Mouse (Mus musculus): Measurements from ENCODE around the gene Pdgfc. TPM values are rescaled to one million over a fixed set of nuclear protein-coding genes. Genes with fewer than 3 reads are reported as not detected.

The Pdgfc gene
- total and polyA plus RNA-seq, 2 experiments from 2014 or later: 3.5 to 3.7 TPM

DNA sequence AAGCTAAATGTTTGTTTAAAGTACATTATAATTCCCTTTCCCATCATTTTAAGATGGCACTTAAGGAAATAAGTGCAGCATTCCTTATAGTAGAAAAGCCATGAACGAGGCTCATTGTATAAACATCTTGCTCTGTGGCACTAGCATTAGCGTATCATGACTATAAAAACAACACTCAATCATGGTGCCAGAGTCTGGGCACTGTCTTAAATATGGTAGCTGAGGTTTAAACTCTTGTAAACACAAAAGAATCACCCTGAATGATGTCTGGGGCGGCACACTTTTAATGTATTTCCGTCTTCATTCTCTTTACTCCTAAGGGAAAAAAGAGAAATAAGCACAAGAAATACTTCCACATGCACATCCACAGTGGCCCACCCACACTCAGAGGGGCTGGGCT lies 192.1 kb downstream of the Pdgfc start:
- no peak for TF ChIP-seq CTCF (IDR thresholded peaks at IDR 0.05)

DNA sequence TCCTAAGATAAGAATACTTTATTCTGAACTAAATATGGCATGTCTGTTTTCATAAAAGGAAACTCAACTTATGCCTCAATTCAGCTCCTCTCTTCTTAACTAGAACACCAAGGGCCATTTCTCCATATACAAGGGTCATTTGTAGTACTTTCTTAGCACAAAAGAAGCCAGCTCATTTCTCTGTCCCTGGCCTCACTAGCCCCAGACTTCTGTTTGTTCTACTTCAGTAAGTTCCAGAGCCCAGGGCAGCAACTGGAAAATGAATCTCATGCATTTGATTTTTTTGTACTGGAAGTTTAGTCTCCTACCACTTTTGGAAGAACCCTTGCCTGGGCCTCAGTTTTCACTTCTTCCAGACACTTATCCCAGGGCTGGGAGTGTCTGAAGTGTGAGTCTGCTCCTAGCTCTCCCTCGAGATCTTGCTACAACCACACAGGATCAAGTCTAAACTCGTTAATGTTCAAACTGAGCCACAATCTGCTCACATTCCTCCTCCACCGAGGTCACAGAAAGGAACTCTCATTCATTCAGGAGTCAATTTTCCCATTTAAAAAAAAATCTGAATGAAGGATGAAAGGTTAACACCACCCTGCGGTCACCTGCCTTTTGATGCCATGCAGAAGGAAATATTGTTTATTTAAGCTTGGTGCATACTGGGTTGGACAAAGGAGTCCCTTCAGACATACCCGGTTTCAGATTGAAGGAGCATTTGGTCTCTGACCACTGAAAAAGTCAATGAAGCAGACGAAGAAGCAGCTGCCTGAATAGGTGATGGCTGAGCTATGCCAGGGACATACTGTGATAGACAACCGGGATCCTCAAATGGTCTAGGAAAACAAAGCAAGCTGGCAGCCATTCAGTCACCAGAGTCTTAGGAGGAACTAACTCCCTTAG lies 206.7 kb downstream of the Pdgfc start:
- WGBS: 48% methylated on average over 7 of the region's 7 CpGs
- Histone ChIP-seq H3K36me3 (ENCODE audit: insufficient read depth, low read length) (no peaks in the 10 kb centered on the region), H3K27ac (ENCODE audit: low read depth, low read length) (no peak overlapping the region), H3K9ac (replicated peaks; ENCODE audit: low read length, poor library complexity, severe bottlenecking) (no peak overlapping the region), H3K27me3 (ENCODE audit: insufficient read depth, low read length) (no peaks in the 10 kb centered on the region), H3K4me2 (ENCODE audit: low read depth, low read length, poor library complexity, severe bottlenecking) (no peak overlapping the region), H3K9me3 (ENCODE audit: low read length) (no peaks in the 10 kb centered on the region), H3K4me1 (ENCODE audit: insufficient read depth, low read length) (no peaks in the 10 kb centered on the region), H3K4me3 (ENCODE audit: low read depth, low read length) (no peak overlapping the region)
- no peak for TF ChIP-seq CTCF (IDR thresholded peaks at IDR 0.05)
- no peak; the same call in 1 of the 2 replicates for ATAC-seq (ENCODE audit: low FRiP score)
- peak; percentile 67 for DNase-seq (ENCODE audit: low spot score)

More for the DNA sequence above, 192.1 kb downstream of the Pdgfc start:
- Histone ChIP-seq H3K4me2 (ENCODE audit: low read depth, low read length, poor library complexity, severe bottlenecking) (no peak overlapping the region), H3K36me3 (ENCODE audit: insufficient read depth, low read length) (no peaks in the 10 kb centered on the region), H3K9ac (replicated peaks; ENCODE audit: low read length, poor library complexity, severe bottlenecking) (no peak overlapping the region), H3K4me3 (ENCODE audit: low read depth, low read length) (no peak overlapping the region), H3K4me1 (ENCODE audit: insufficient read depth, low read length) (no peaks in the 10 kb centered on the region), H3K27me3 (ENCODE audit: insufficient read depth, low read length) (no peaks in the 10 kb centered on the region), H3K9me3 (ENCODE audit: low read length) (no peaks in the 10 kb centered on the region), H3K27ac (ENCODE audit: low read depth, low read length) (no peak overlapping the region)
- ATAC-seq (ENCODE audit: low FRiP score) (no peak), DNase-seq (ENCODE audit: low spot score) (no peak)
- 67% methylated on average over 4 of the region's 4 CpGs for WGBS

- no peak overlapping the region for H3K9ac ChIP-seq (replicated peaks; ENCODE audit: low read length, poor library complexity, severe bottlenecking)
- ATAC-seq (ENCODE audit: low FRiP score) (no peak), DNase-seq (ENCODE audit: low spot score) (no peak)
- H3K36me3 ChIP-seq (ENCODE audit: insufficient read depth, low read length): no peaks in the 10 kb centered on the region
- H3K4me2 ChIP-seq (ENCODE audit: low read depth, low read length, poor library complexity, severe bottlenecking): no peak overlapping the region
- no peaks in the 10 kb centered on the region for H3K4me1 ChIP-seq (ENCODE audit: insufficient read depth, low read length)
- no peak overlapping the region for H3K4me3 ChIP-seq (ENCODE audit: low read depth, low read length)
- 82% methylated on average over 6 of the region's 6 CpGs for WGBS
- no peak overlapping the region for H3K27ac ChIP-seq (ENCODE audit: low read depth, low read length)
- no peak for TF ChIP-seq CTCF (IDR thresholded peaks at IDR 0.05)
- H3K27me3 ChIP-seq (ENCODE audit: insufficient read depth, low read length): no peaks in the 10 kb centered on the region
- H3K9me3 ChIP-seq (ENCODE audit: low read length): no peaks in the 10 kb centered on the region
Observed at GRCm38 (mm10) chr3:81243591-81243990, 207.4 kb downstream of the Pdgfc start.

- Histone ChIP-seq H3K4me1 (ENCODE audit: insufficient read depth, low read length) (no peaks in the 10 kb centered on the region), H3K4me3 (ENCODE audit: low read depth, low read length) (no peak overlapping the region), H3K9me3 (ENCODE audit: low read length) (no peaks in the 10 kb centered on the region), H3K9ac (replicated peaks; ENCODE audit: low read length, poor library complexity, severe bottlenecking) (no peak overlapping the region), H3K27me3 (ENCODE audit: insufficient read depth, low read length) (no peaks in the 10 kb centered on the region), H3K36me3 (ENCODE audit: insufficient read depth, low read length) (no peaks in the 10 kb centered on the region), H3K27ac (ENCODE audit: low read depth, low read length) (no peak overlapping the region), H3K4me2 (ENCODE audit: low read depth, low read length, poor library complexity, severe bottlenecking) (no peak overlapping the region)
- no peak for TF ChIP-seq CTCF (IDR thresholded peaks at IDR 0.05)
- ATAC-seq (ENCODE audit: low FRiP score) (no peak), DNase-seq (ENCODE audit: low spot score) (no peak)
- WGBS: 100% methylated on average over 1 of the region's 1 CpGs
Observed at GRCm38 (mm10) chr3:81262801-81263200, 226.6 kb downstream of the Pdgfc start.

Other genes with a start within 250 kb of the Pdgfc start
- 195 and 220 TPM in 2 replicates for gene Gria2, start 233.6 kb upstream of the Pdgfc start, total RNA-seq (2014; rRNA removed)
- gene Gria2, start 233.6 kb upstream of the Pdgfc start, polyA plus RNA-seq (2015; fragmentation: Nextera tagmentation; extraction: Ambion mirVana): 192 and 207 TPM in 2 replicates
- gene Glrb, start 122.8 kb upstream of the Pdgfc start, total RNA-seq (2014; rRNA removed): 84.5 and 96.0 TPM in 2 replicates
- gene Glrb, start 122.8 kb upstream of the Pdgfc start, polyA plus RNA-seq (2015; fragmentation: Nextera tagmentation; extraction: Ambion mirVana): 62.2 and 68.5 TPM in 2 replicates